Mouse (Mus musculus): Measurements from ENCODE around the gene Med27.
"Not testable (repeated sequence)": the region's sequence is repeated elsewhere in the genome, so short reads cannot be mapped to it uniquely, and the experiment has no call there.

Gene Med27

DNA sequence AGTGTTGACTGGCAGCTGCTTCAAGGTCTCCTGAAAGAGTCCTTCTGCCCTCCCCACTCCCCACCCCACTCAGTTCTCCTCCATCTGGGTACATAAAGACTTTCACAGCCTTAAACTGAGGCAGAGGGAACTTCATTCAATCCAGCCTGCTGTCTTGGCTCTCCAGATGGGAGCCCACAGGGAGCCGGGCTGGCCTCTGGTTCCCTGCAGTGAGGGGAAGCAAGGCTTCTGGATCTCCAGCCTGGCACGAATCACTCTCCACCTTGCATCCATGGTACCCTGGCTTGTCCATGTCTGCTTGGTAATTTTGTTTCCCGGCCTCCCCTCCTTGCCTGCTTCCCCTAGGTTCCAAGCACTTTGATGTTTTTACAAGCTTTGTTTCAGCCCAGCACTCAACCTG lies 172.8 kb downstream of the Med27 start:
- no peak for DNase-seq (ENCODE audit: low spot score in 2 of 2)

DNA sequence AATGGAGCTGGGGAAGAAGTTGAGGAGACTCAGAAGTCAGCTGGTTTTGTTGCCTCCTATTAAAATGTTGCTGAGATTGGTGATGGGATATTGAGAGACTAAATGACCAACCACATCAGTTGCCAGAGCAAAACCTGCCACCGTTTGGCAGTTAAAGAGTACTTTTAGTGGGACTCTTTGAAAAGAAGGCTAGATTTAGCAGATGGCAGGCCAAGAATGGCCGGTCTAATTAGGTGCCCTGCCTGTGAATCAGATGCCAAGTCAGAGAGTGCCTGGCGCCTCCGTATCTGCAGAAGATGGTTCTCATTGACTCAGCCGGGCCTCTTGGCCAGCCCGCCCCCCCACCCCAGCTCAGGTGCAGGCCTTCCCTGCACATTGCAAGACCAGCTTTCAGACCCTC lies 173.6 kb downstream of the Med27 start:
- DNase-seq (ENCODE audit: low spot score in 2 of 2): no peak

- no peak for DNase-seq (ENCODE audit: low spot score in 2 of 2)
Measured at GRCm38 (mm10) chr2:29521486-29521885, 174.9 kb downstream of the Med27 start.

DNA sequence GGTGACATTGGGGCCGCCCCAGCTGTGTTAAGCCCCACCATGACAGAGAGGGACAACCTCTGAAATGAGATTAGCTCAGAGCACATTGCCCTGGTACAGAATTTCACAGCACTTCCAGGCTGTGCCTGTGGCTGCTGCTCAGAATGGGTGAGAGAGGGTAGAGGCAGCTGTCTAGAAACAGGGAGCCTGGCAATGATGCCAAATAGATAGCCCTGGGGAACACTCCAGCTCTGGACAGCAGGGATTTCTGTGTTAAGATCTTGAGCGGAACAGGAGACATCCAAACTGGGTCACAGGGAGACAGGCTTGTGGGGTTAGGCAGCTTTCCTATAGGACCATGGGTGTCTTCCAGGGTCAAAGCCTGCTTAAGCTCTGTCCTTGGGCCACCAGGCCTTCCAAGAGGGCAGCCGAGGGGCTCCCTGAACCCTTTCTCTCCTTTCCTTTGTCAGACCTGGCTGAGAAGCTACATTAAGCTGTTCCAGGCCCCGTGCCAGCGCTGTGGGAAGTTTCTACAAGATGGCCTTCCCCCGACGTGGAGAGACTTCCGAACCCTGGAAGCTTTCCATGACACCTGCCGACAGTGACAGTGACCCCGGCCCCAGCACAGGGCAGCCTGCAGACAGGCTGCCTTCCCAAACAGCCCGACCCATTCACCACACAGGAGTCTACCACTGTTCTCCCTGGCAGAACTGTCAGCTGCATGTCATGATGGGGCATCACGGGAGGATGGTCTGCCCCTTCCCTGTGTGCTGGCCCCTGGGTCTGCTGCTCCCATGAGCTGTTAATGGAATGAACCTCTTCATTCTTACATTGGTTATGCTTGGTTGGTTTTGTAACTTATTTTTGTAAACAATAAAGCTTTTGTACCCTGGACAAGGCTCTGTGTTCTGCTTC lies 177.5 kb downstream of the Med27 start:
- DNase-seq (ENCODE audit: low spot score in 2 of 2): no peak

DNA sequence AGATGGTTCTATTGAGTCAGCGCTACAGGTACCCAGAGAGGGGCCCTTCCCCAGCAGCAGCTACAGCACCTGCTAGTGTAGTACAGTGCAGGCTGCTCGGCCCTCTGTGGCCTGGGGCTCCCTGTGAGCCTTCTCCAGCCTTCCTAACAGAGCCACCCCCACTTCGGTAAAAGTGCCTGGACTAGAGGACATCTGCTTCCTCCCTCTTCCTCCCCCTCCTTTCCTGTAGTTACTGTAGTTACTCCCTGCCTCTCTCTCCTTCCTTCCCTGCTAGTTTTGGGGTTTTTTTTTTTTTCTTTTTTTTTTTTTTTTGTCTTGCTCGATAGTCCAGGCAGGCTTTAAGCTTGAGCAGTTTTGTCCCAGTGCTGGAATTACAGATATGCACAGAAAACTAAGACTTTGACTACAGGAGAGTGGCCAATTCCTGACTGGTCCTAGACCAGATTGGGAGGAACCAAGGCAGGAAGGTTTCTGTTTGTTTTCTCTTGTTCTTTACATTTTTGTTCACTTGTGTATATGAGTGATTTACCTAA lies 178.7 kb downstream of the Med27 start:
- DNase-seq (ENCODE audit: low spot score in 2 of 2): no peak

- DNase-seq (ENCODE audit: low spot score in 2 of 2): peak; percentile 77 to 86
Measured at GRCm38 (mm10) chr2:29526266-29526665, 179.6 kb downstream of the Med27 start.

DNA sequence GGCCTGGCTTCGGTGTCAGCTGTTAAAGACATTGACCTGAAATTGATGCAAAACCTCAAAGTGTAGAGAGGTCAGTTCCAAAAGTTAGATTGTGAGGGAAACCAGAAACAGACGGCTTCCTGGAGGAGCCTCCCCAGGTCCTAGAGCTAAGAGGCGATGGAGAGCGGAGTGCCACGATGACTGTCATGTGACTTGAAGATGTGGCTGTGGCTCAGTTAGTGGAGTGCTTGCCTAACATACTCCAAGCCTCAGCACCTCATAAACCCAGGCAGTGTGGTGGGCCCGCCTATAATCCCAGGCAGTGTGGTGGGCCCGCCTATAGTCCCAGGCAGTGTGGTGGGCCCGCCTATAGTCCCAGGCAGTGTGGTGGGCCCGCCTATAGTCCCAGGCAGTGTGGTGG lies 180.9 kb downstream of the Med27 start:
- DNase-seq (ENCODE audit: low spot score in 2 of 2): not testable (repeated sequence)

DNA sequence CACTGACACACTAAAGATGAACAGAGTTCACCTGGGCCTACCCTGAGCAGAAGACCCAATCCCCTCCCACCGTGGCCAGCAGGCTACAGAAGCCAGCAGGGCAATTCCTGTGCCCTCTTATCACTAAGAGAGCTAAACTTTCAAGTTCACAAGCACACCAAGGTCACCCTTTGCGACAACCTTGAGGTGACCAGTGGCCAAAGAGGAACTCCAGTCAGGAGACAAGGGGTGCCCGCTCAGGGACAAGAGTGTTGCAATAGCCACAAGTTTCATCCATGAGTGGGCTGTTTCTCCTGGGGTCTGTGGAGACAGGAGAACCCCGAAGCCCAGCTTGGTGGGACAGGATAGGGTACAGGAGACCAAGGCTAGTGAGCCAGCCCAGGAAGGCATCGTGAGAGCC lies 182.2 kb downstream of the Med27 start:
- no peak for DNase-seq (ENCODE audit: low spot score in 2 of 2)

DNA sequence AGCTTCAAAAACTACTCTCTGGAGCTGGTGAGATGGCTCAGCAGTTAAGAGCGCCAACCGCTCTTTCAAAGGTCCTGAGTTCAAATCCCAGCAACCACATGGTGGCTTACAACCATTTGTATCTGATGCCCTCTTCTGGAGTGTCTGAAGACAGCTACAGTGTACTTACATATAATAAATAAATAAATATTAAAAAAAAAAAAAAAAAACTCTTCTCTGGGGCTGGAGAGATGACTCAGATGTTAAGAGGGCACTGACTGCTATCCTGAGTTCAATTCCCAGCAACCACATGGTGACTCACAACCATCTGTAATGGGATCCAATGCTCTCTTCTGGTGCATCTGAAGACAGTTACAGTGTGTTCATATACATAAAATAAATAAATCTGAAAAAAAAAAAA lies 183.2 kb downstream of the Med27 start:
- not testable (repeated sequence) for DNase-seq (ENCODE audit: low spot score in 2 of 2)

DNA sequence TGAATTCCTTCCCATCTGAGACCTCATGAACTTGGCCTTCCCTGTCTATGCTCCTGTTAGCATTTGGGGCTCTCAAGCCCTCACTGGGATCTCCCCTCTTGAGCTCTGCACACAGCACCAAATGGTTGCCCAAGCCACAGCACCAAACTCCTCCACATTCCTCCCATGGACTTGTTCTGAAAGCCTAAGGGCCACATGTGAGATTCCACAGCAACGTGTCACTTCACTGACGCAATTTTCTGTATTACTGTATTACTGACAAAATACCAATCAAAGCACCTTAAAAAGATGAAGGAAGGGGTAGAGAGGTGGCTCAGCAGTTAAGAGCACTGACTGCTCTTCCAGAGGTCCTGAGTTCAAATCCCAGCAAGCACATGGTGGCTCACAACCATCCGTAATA lies 185.6 kb downstream of the Med27 start:
- no peak for DNase-seq (ENCODE audit: low spot score in 2 of 2)

DNA sequence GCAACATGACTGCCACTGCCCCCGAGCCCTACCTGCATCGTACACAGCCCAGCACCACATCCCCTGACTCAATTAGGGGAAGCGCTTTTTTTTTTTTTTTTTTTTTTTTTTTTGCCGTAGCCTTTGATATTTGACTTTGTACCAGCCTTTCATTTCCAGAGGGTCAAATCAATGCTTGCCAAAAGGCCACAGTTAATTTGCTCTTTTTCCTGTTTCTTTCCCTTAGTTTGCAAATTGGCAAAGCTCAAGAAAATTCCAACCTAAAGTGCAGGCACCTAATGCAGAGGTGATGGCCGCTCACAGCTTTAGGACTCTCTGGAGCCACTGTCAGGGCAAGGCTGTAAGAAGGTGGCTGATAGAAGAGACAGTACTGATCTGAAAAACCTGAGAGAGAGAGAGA lies 186.3 kb downstream of the Med27 start:
- no peak for DNase-seq (ENCODE audit: low spot score in 2 of 2)

- no peak for DNase-seq (ENCODE audit: low spot score in 2 of 2)
Measured at GRCm38 (mm10) chr2:29535566-29536244, 189.1 kb downstream of the Med27 start.

DNA sequence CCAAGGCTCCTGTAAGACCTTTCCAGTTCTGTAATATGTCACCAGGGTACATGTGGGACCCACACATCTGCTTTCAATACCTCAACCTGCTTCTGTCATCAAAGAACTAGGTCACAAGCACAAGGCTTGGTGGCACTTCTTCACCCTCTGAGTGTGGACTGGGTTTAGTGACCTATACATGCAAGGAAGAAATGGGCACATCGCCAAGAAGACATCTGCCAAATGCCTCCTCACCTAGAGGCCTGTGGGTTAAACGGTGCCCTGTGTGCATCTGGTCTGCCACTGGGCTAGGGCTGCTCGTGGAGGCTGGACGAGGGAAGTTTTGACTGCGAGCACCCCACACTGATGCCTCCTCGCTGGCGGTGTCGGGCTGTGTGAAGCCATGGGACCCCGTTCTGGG lies 189.9 kb downstream of the Med27 start:
- DNase-seq (ENCODE audit: low spot score in 2 of 2): no peak

DNA sequence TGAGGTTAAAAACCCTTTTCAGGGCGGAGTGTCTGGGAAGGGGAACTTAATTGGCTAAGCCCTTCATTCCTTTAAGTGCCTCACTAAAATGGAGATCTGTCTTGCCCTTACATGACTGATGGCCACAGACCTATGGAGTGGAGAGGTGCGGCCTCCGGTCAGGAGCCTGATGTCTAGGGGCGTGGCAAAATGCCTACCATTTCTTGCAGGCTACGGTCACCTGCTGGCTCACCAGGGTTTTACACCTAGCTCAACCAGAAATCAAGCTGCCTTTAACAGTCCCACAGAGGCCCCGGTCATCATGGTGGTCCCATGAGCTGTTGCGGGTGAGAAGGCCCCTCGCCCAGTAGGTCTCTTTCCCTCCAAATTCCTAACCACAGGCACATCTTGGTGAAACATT lies 190.7 kb downstream of the Med27 start:
- DNase-seq (ENCODE audit: low spot score in 2 of 2): no peak

GRCm38 (mm10) chr2:29542039-29542438 lies 195.4 kb downstream of the Med27 start:
- DNase-seq (ENCODE audit: low spot score in 2 of 2): peak; percentile 49 to 70

GRCm38 (mm10) chr2:29546571-29546970 lies 200.0 kb downstream of the Med27 start:
- DNase-seq (ENCODE audit: low spot score in 2 of 2): no peak

GRCm38 (mm10) chr2:29551816-29552585 lies 205.4 kb downstream of the Med27 start:
- no peak for DNase-seq (ENCODE audit: low spot score in 2 of 2)

- no peak for DNase-seq (ENCODE audit: low spot score in 2 of 2)
Measured at GRCm38 (mm10) chr2:29553945-29554634, 207.5 kb downstream of the Med27 start.

DNA sequence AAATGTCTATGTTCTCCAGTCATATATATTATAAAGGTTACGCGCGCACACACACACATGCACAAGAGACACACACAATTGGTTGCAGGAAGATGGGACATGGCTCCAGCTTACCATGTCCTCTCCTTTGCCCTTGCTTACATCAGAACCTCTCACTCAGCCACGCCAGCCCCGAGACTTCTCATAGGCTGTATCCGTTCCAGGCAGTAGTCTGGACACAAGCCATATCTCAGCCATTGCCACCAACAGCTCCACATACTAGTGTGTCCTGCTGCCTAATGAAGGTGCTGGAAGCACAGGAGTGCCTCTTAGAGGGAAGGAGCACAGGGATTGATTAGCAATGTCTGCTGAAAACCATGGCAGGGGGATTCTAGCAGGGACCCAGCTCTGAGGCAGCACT lies 211.9 kb downstream of the Med27 start:
- no peak for DNase-seq (ENCODE audit: low spot score in 2 of 2)

- DNase-seq (ENCODE audit: low spot score in 2 of 2): no peak
Measured at GRCm38 (mm10) chr2:29559955-29560354, 213.3 kb downstream of the Med27 start.

DNA sequence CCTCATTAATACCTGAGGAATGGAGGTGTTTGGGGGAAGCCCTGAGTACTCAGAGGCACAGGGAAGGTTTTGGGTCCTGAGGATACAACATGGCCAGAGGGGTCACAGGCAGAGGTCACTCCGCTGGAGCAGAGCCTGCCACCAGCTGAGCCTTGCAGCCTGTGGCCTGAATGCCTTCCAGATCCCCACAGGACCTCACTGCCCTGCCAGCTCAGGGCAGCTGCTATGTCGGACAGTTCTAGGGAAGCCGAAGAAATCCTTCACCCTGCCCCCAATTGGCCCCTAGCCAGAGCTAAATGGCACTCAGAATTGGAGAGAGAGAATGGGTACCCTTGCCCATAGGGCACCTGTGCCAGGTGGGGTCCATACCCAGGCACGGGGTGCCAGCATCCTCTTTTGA lies 214.8 kb downstream of the Med27 start:
- DNase-seq (ENCODE audit: low spot score in 2 of 2): no peak

DNA sequence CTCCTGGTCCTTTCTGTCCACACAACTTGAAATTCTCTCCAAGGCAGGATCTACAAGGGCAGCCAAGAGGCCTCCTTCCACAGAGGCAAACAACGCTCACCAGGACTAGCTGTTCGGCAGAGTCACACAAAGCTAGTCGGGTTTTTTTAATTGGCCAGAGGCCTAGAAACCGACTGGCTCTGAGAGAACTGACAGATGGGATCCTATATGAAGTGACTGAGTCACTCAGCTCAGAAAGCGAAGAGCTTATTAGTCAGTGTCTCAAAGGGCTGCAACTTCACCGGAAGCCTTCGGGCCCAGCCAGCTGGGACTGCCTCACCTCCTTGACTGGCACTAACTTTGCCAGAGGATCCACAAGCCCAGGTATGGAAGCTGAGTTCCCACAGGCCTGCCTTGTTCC lies 217.4 kb downstream of the Med27 start:
- peak; percentile 55 to 79 for DNase-seq (ENCODE audit: low spot score in 2 of 2)

All from right cerebral cortex, postnatal 10 days (tissue).